Mouse (Mus musculus) T-helper 1 cell (primary cell): ENCODE measurements at regions not wholly inside any gene's neighbourhood (a gene's known extent, or its start where the extent isn't known, plus 50 kb on each side); places are given as distances from the start of the nearest gene placed in this dataset.

Experiments used
- in situ Hi-C: fragments of 300-600 bp; cut with MboI, MseI; formaldehyde crosslinking; loops from one replicate; pipeline ENCODE4 v1.15.1; 2025; ENCODE audit warnings: high pct_unique_total_duplicates

DNA sequence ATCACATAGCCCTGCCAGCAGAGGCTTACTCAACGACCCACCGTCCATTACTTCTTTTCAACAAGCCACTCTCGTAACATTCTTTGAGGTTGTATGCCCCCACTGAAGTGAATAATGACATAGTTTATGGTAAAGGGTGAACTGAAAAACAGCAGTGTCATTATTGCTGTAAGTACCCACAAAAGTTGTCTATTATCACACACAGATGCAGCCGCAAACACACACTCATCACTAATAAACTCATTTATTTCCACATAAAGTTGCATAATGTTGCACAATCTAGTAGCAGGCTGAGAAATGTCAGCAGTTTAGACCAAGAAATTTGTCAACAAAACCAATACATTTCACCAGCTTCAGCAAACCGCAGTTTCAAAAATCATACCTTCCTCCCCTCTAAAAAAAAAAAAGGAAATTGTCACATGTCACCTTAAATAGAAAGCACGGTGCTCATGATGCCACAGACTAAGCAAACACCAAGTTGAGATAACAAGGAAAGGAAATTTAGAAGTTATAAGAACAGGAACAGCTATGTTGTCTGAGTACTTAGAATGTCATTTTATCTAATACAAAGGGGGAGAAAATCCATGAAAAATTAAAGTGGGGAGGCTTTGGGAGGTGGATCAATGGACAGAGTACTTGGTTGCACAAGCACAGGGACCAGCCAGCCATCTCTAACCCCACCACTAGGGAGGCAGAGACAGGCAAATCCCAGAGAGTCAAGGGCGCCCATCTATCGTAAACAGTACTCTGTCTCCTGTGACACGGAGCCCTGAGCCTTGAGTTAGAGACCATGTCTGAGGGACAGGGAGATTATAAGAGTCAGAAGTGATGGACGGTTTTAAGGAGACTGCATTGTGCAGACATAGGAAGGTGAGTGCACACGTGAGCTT is 195.9 kb downstream of the Hlx start:
- in situ Hi-C loops = no loop called here

DNA sequence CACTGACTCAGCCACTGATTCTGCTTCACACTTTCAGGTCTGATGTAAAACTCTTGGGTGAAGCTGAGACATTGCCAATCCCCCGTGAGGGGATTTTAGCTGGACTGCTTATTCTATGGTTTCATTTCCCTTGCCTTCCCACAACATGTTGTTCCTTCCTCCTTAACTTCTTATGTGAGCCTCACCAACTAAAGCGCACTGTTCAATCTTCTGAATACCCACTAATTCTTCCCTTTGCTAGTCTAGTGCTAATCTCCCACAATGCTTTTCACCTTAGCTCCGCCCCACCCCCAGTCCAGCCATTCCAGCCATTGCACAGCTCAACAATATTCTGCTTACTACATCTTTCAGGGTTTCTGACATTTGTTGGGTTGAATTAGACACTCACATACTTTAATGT is 196.7 kb downstream of the Hlx start:
- in situ Hi-C loops = no loop called here

DNA sequence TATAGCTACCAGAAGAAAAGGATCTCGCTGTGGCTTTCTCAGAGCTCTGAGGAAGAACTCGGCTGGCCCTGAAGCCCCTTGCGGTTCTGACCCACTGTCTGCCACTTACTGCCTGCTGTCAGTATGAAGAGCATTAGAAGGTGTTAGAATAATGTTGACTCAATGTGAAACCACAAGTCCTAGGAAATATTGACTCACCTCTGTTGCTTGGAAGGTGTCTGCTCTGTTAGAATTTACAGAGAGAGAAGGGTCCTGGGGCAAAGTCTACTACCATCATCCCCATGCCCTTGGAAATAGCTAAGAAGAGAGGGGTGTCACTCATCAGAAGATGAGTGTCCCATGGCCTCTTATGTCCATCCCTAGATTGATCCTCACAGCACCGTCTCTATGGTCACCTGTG is 197.9 kb downstream of the Hlx start:
- in situ Hi-C loops = no loop called here

DNA sequence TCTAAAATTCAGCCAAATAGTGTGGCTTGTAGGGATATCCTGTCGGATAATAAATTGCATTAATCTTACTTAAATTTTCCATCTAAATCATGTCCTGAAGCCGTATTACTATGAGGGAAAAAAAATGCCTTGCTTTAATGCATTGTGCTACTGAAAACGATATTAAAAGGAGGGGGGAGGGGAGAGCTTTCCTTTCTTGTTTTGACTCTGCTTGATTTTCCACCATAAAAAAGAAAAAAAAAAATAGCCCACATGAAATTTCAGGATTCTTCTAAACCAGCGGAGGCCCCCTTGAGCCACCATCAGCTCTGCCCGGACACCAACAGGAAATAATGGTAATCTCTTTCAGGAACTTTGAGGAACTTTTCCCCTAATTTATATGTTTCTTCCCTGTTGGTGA is 198.5 kb downstream of the Hlx start:
- in situ Hi-C loops = no loop called here

DNA sequence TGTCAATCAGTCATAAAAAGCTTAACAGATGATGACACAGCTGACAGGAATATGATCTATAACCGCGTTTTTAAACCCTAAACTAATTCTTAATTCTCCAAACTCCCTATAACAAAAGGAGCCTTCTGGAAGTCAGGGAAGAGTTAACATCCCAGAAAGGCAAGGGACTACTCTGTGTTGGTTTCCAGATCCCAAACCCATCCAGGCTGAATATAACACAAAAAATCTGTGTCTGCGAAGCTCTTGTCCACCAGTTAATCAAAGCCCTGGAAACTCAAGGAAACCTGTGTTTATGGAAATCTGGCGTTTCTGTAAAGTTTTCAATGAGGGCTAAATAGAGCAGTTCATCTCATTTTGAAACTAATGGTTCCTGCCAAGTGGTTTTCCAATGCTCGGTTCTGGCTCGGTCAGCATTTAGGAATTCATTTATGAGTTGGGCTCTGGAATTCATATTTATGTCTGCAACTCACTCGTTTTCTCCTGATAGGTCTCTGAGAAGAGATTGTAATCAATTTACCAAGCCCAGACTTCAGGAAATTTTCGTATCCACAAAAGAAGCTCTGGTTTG is 199.8 kb downstream of the Hlx start:
- in situ Hi-C loops = no loop called here

DNA sequence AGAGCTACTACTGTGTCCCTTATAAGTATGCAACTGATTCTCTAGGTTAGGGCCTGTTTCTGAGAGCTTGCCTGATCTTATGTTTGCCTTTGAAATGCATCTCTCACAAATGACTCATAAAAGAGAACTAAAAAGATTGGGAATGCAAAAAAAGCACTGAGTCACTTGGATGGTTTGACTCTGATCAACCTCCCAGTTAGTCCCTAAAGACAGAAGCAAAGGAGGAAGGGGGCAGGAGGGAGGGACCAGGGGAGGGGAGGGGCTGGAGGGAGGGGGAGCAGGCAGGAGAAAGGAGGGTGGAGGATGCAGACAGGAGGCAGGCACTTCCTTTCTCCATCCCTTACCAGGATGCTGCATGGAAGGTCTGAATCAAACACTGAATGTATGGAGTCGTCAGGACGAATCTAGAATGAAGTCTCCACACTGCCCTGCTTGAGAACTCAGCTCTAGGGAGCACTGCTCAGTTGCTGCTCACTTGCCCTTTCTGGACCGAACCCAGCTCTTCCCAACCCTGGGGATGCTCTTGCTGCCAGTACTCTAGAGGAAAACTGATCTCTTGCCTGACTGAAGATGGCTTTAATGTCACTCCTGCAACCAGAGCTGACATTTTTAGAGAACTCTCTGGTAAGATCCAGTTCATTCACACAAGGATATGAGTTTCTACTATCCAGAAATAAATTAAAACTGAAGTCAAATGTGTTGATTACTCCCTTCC is 201.7 kb downstream of the Hlx start:
- in situ Hi-C loops = no loop called here

DNA sequence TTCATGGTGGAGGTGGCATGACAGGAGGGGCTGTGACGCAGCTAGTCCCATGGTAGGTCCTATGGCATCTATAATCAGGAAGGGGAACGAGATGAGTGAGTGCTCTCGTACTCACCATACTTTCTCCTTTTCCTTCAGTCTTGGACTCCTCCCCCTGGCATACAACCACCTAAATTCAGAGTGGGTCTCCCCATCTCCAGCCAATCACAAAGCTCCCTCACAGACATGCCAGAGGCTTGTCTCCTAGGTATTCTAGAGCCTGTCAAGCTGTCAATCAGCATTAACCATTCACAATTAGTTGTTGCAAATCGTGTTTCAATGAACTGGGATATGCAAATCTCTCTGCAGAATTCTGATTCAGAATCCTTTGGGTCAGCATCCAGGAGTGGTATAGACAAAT is 206.7 kb downstream of the Hlx start:
- in situ Hi-C loops = loop anchor here (5.0 kb wide), 1 partner anchor 52 kb away; no protein-coding TSS in a partner anchor

DNA sequence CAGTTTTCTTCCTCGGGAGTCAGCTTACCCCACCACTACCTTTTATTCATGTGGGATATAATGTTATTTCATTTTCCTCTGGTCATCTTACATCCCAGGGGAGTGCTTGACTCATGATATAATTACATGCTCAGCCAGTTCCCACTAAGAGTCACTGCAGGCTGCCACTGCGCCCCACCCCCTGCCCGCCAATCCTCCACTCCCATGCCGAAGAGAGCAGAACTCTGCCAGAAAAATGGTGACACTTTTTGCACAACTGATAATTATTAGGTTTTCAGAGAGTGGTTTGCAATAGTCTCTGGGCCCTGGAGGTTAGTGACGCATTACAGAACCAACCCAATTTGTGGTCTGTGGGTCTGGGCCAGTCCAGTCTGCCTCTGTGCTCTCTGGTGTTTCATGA is 212.9 kb downstream of the Hlx start:
- in situ Hi-C loops = no loop called here

DNA sequence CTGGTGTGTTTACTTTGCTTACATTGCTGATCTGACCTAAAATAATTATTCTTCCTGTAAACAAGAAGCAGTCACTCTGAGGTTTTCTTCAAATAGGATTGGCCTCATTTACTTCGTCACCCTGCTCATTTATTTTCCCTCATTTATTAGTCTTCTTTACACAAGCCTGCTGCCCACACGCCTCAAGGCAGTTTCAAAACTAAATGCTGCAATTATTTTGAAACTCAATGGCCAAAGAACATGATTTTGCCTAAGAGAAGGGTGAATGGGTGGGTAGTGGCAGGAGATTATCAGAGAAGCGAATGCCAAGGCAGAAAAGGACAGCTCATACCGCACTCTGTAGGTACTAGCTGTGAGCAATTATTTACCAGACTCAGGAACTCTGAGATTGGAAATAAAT is 227.8 kb downstream of the Hlx start:
- in situ Hi-C loops = no loop called here

DNA sequence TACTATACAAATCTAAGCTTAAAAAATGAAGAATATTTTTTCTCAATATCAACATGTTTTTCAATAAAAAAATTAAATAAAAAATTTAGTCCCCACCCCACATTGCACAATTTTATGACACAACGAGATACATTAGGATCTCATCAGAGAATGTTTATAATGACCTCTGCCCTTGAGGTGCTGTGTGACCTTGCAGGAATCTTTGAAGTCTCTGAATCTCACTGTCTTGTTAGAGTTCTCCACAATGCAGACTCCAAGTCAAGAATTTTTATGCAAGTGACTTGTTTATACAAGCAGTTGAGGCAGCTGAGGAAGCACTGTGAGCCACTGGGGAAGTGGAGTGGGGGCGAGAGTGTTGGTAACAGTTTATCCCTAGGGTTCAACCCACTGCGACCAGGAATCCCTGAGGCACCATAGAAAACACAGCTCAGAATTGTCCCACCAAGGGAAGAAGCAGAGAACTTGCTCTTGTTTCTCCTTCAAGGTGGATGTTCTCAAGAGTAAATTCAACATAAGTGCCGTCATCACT is 228.5 kb downstream of the Hlx start:
- in situ Hi-C loops = no loop called here

DNA sequence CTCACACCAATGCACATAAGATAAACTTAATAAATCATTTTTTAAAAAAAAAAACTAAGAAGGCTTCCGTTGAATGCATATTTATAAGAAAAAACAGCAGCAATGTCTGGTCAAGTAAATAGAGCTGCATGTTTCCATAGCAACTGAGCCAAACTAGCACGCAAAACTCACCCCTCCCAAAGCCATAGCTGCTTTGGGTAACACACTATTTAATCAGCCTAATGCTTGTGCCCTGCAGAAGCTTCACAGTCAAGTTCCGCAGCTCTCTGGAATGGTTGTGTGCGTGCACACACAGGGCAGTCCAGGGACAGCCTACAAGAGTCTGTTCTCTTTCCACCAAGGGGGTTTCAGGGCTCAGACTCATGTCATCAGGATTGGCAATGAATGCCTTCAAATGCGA is 231.7 kb downstream of the Hlx start:
- in situ Hi-C loops = no loop called here

DNA sequence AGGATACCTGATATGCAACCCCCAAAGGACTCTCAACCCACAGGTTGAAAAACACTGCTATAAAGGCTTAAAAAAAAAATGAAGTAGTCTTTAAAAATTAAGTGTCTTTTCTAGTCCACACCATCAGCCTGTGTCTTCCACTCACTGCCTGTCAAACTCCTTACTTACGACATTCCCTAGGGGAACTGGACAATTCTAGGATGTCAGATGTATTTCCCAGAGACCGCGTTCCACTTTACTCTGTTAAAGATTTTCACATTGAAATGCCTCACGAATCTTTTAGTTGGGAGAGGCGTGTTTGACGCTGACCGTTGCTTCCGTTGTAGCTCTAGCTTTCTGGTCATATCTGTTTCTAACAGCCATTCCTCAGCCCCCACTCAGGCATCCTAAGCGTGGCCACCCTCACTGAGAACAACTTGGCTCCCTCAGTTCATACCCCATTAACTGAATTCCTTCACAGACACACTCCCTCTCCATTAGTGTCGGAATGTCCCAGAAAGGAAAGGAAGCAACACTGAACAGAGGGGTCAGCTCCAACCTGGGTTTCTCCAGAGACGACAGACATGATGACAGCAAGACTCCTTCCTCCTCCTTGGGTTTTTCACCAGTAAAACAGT is 233.4 kb downstream of the Hlx start:
- in situ Hi-C loops = no loop called here

DNA sequence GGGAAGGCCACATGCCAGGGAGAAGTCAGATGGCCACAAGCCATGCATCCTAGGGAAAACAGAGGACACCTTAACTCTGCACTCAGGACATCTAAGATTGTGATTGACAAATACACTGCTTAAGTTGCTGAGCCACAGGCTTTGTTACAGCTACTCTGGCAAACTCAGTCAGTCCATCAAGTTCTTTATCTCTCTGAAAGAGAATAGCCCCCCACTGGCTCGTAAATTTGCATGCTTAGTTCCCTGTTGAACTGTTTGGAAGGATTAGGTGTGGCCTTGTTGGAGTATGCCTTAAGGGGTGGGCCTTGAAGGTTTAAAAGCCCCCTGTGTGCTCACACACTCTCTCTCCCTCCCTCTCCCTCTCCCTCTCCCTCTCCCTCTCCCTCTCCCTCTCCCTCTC is 235.4 kb downstream of the Hlx start:
- in situ Hi-C loops = no loop called here

DNA sequence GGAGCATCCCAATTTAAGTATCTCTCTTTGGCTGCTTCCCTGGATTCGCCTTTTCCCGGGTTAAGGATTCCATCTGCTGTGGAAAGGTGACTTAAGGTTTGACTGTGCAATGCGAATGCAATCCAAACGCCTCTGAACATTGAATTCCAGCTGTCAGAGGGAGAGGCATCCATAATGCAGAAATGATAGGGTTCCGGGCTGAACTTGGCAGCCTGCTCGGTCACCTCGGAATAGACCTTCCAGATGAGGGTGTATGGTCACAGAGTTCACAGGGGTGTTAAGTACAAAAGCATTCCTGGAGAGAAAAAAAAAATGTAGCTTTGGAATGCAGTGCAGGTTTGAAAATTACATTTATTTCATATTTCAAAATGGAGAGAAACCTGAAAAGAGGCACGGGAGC is 238.6 kb downstream of the Hlx start:
- in situ Hi-C loops = no loop called here

DNA sequence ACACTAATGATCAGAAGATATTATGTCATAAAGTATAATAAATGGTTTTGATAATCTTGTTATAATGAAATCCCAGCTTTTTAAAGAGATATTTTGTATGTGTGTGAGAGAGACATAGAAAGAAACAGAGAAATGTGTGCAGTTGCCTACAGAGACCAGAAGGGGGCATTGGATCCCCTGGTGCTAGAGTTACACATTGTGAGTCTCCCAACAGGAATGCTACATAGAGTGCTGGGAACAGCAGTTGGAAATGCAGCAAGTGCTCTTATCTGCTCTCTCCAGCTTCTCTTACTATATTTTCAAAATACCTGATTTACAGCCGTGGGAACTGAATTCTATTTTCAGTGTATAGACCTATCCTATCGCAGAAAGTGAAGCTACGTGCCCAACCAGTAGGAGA is 240.3 kb downstream of the Hlx start:
- in situ Hi-C loops = no loop called here

DNA sequence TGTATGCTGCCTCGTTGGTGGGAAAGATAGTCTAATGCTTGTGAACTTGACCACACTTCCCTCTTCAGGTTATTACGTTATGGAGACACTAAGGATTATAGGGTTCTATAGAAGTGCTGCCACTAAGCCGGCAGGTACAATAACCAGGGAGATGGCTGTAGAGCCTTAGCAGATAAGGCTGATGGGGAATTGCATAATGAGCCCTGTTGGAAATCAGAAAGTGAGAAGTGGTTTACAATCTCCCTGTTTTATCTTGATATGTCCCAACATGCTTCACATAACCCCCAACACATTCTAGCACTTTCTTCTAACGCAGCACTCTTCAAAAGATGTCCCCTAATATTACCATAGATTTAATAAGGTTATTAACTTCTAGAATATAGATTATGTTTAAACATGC is 241.2 kb downstream of the Hlx start:
- in situ Hi-C loops = no loop called here

DNA sequence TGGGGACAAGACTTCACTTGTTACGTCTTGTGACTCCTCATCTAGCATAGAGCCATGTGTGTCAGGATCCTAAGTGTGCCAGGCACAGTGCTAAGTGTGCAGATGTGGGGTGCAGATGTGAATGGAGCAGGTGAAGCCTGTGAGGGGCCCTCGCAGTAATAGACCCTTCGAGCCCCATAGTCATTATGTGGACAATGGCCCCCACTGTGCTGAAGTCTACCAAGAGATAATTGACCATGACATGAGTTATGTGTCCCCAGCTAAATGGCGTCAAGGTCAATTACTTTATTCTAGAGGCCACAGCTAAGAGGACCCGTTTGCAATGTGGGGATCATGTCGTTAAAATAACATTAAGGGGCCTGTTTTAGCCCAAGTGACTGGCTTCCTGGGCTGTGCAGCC is 245.0 kb downstream of the Hlx start:
- in situ Hi-C loops = no loop called here

DNA sequence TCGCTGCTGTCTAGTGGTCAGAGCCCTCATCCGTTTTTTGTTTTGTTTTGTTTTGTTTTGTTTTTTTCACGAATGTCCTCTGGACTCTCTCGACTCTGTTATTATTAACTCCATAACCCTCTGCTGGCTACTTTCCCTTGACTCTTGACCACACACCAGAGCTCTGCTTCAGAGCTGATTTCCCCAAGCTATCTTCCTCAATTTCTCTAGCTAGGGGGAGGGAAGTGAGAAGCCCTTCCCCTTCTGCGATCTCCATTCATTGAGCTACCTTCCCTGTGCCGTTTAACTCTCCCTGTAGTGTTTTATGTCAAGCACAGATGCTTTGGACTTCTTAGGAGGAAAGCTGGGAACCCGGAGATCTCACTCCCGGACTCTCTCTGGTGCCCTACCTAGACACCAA is 247.6 kb downstream of the Hlx start:
- in situ Hi-C loops = no loop called here

DNA sequence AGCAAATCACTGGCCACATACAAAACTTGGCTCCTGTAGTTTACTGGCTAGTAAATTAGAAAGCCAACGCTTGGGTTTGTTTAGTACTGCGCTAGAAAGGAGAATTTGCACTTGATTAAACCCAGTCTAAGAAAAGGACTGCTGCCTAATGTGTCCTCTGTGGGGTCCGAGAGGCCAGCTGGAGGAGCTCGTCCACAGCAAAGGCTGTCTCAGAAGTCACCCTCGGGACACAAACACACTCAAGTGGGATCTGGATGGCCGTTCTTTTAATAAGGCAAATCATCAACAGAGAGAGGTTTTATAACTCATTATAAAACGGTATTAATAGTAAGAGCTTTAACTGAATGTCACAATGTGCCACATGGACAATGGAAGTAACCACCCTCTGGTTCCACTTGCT is 249.0 kb downstream of the Hlx start:
- in situ Hi-C loops = no loop called here

DNA sequence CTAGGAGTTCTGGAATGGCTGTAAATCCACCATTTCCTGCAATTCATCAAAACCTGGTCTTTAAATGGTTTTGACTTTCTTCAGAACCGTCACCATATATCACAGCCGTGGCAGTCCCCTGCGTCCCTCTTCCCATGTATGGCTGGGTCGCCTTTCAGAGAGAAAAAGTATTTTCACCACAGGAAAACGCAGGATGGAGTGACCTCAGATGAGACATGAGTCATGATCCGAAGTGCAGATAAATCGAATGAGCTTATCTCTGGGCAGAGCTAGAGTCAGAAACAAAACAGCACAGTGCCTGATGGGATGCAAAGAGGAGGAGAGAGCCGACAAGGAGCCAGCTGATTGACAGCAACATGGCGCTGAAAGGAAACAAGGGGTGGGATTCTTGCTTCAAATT is 250.4 kb downstream of the Hlx start:
- in situ Hi-C loops = no loop called here

DNA sequence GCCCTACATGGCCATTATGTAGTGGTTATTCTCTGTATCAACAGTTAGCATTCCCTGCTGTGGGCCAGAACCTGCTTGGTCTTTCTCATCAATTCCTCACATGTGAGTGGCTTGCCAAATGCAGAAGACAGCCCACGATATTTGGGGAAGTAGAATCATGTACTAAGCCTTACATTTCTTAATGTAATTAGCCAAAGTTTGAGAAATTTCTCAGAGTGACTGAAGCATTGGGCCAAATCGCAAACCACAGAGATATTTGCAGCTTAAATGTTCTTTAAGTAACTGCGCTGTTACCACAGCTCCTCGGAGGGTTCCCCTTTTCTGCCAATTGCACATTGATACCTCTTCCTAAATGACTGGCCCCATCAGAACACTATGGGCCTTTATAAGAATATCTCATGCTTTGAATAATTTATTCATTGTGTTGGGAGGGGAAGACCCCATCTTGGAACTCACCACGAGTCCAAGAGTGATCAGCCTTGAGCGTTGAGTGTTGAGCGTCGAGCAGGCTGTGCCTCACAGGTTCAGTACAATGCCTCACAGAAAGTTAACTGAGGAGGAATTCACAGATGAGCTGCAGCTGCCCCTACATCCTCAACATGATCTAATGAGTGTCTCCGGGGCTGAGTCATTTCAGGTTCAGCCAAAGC is 251.7 kb downstream of the Hlx start:
- in situ Hi-C loops = no loop called here

DNA sequence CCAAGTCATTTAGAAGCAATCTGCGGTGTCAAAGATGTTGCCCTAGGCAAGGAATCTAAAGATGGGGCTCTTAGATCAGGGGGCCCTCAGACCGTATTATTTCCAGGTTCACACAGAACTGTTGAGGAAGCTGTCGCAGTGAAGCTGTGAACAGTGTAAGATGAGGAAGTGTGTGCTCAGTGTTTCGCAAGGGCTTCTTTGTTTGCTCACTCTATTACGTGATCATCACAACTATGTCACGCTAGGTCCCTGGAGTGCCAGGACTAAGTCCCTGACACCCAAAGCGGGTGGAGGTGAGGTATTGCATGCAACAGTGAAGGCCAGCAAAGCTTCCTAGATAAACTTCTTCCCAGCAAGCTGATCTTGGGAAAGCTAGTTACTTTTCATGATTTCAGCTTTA is 254.4 kb downstream of the Hlx start:
- in situ Hi-C loops = no loop called here
